Mouse (Mus musculus) B cell, adult 2 months (primary cell): ENCODE measurements around the gene Unc5b.
"Not testable (repeated sequence)": the region's sequence is repeated elsewhere in the genome, so short reads cannot be mapped to it uniquely, and the experiment has no call there.

Source experiments
- DNase-seq, 2 experiments: peaks; one replicate each; pipeline ENCODE4 v3.0.0; 2022

Gene Unc5b

DNA sequence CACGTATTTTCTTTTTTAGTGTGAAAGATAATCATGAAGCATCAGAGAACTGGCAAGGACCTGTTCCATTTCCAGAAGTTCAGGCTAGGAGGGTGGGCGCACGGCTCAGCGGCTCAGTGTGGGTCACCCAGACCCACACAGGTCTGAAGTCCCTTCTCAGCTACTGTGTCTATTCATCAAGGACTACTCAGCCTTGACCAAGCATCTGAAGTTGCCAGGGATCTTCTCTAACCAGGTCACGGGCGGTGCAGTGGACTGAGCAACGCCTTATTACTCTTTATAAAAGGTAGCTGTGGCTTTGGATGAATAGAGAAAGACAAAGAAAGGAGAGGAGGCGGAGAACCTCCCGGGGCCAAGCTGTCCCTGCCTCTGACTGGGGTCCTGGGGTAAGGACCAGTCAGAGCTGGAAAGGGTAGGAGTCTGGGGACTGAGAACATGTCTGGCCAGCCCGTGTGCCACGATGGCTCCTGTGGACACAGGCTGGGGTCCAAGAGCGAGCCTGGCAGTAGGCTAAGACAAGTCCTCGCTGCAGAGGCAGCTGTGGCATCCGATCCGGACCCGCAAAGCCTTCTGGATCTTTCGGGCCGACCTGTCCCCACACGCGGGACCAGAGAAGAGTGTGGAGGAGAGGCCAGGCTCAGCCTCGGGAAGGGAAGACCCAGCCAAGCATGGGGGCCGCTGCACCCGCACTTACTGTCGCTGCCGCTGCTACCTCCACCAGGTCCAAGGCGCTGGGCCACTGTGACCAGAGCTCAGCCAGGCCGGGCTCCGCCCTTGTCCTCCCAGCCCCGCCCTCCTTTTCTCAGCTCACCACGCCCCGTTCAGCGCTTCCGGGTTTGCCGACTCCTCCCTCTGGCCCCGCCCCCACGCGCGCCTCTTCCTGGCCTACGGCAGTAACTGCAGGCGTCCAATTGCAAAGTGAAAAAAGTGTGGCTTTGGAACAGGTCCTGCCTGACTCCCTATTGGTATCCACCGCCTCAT lies 79.1 kb downstream of the Unc5b start, which contains the start of gene Slc29a3:
Slc29a3 (minus strand) TSS at position 755 of the 981 bp plus-strand sequence.
- DNase-seq = peak; percentile 99

DNA sequence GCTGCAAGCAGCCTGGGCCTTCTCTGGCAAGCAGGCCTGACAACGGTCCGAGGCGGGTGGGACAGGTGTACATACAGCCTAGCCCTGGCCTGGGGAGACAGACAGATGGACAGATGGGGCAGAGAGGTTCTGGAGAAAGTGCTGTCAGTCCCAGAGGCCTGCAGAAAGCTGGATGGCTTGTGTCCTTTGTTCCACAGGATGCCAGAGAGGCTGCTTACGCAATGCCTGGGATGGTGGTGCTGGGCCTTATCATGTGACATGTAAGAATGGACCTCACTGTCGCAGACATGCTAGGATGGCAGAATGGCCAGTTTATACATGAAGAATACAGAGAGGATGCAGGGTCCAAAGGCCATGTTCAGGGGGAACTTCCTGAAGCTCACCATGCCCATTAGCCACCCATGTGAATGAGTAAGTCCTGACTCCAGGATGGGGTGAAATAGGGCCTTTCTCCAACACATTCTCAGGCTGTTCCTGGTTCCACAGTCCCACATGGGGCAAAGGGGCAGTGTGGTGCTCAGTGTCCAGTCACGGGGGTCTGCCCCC lies 83.6 kb downstream of the Unc5b start:
- no peak for DNase-seq

DNA sequence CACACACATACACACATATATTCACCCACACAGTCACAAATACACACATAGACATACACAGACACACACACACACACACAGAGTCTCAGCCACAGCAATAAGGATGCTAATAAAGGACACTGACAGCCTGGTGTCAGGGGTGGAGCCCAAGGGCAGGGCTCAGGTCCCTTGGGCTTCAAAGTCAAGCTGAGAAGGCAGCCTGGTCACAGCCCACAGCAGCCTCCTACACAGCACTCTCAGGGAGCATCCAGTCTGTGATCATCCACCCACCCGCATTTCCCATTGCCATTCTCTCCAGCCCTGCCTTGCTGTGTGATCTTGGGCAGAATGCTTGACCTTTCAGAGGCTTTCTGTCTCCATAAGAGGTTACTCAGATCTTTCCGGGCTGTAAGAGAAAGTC lies 84.9 kb downstream of the Unc5b start:
- DNase-seq = peak; percentile 49 to 51

DNA sequence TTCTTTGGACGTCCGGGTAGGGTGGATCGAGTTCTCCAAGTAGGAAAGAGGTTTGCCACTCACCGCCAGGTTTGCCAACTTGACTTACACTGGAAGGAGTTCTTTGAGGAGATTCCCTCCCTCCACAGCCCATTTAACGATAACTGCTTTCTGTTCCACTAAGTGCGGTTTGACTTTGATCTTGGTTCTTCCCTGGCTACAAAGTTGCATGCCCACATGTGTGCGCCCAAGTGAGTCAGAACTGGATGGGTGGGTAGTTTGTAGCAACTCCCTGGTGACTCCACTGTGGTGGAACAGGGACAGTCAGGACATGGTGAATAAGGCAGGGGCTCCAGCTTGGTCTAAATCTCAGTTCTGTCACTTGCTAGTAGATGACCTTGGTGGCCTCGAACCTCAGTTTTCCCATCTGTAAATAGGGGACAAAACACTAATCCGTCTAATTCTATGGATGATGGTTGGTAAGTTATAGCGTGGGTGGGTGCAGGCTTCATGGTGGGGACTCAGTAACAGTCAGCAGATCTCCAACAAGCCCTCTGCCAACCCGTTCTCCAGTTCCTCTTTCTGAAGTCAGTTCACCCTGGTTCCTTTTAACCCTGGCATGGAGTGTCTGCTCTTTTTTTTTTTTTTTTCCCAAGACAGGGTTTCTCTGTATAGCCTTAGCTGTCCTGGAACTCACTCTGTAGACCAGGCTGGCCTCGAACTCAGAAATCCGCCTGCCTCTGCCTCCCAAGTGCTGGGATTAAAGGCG lies 86.7 kb downstream of the Unc5b start:
- DNase-seq = peak; percentile 59 to 64

DNA sequence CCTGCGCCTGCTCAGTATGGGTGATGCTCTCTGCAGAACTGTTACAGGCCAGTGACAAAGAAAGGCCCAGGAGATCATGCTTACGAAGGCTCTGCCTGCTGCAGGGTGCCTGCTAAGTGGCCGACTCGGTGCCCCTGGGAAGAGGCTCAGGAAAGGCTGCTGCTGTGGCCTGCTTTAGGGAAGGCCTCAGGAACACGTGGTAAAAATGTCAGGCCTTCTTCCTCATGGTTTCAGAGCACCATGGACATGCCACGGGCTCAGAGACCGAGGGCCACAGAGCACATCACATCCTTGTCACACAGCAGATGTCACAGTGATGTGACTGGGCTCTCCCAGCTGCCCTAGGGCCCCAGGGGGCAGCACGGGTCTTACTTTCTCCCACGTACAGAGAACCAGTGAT lies 87.7 kb downstream of the Unc5b start:
- DNase-seq = no peak

DNA sequence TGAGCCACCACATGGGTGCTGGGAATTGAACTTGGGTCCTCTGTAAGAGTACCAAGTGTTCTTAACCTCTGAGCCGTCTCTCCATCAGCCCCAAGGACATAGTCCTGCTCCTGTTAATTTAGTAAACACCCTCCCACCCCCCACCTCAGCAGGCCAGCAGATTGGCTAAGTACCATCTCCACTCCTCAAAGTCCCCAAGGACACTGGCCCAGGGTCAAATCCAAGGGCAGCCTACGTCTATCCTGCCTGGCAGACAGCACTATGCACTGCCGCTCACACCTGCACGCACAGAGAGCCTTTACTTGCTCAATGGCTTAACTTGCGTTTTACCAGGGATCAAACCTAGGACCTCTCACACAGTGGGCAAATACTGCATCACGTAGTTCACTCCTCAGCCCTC lies 88.4 kb downstream of the Unc5b start:
- DNase-seq = no peak

DNA sequence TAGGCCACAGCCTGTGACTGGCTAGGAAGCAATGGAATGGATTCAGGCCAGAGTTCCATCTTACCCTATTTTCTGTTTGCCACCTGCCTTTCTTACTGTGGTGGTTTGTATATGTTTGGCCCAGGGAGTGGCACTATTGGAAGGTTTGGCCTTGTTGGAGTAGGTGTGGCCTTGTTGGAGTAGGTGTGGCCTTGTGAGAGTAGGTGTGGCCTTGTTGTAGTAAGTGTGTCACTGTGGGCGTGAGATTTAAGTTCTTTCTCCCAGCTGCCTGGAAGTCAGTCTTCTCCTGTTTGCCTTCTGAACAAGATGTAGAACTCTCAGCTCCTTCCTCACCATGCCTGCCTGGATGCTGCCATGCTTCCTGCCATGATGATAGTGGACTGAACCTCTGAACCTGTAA lies 89.1 kb downstream of the Unc5b start:
- DNase-seq = not testable (repeated sequence)

DNA sequence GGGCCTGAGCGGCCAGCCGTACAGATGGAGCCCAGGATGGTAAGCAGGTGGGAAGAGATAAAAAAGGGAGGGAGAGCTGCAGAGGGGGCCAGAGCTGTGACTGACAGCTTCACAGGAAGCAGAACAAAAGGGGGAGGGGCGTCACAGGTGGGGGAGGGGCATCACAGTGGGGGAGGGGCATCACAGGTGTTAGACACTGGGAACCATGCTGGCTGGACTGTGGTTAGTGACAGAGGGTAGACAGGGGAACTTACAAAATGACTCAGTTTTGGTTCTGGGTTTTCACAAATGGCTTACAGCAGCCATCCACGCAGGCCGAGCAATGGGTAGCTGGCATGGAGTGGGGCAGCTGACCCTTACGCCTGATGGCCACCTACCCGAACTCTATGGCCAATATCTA lies 89.9 kb downstream of the Unc5b start:
- DNase-seq = peak; percentile 29 to 42

DNA sequence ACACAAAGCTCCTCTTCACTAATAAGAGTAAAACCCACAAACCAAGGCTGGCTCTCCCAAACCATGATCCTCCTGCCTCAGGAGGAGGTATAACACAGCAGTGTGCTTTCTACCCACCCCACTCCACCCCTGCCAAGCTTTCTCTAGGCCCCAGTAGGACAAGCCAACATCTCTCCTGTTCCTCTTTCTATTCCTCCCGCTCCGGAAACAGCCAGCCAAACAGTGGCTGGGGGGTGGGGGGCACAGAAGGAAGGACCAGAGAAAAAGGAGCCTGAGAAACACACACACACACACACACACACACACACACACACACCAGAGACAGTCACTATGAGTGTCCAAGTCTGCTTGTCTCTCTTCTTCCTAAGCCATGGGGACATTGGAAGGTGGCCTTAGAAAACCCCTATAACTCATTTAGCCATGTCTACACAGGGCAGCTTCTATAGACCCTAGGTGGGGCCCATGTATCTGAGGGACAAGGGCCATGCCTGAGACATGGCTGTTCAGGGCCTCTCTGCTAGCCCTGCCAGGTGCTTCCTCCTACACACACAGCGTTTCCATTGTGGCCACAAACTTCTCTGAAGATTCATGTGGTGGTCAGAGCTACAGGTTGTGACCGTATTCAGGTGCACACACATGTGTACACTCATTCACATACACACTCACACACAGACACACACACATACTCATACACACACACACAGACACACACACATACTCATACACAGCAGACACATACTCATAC lies 91.6 kb downstream of the Unc5b start:
- DNase-seq = peak; percentile 17 to 20

DNA sequence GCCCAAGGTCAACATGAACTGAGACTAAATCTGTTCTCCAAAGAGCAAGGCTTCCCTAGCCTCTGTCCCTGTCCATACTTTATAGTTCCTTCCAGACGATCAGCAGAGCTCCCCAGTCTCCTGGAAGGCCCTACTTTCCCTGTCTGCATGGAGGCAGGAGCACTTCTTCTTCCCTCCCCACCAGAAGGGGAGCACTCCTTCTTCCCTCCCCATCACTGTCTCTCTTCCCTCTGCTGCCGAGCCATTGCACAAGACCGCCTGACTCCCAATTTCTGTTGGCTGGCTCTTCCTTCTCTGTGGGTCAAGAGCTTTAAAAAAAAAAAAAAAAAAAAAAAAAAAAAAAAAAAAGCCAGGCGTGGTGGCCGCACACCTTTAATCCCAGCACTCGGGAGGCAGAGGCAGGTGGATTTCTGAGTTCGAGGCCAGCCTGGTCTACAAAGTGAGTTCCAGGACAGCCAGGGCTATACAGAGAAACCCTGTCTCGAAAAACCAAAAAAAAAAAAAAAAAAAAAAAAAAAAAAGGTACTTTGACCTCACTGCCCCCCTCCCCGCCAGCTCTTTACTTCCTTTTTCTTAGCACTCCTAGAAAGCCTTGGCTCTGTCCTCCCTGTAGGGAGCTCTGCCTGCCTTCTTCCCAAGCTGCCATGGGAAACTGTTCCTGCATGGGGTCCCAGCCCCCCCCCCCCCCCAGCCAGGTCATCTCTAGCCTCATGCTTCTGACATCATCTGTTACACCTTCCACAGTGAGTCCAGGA lies 93.3 kb downstream of the Unc5b start:
- no peak for DNase-seq

DNA sequence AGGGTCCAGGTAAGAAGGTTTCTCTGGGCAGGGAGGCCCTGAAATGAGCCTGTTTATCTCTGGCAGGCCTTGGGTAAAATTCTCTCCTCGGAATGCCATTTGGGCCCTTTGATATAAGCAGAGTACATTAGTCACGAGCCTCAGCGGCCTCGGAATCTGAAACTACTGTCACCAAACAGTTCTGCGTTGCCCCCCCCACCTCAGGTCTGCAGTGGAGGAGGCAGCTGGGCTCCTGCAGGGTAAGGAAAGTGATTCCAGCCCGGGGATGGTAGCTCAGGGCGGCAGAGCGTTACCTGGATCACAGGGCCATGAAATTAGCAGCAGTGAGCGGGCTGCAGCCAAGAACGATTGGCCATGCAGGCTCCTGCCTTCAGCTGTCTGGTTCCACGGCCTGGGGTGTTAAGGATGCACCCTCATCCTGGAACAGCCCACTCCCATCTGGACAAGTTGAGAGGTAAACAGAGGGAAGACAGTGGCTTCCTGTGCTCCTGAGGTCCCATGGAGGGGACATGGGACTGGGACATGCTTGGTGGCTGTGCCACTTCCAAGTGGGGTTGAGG lies 94.1 kb downstream of the Unc5b start:
- no peak for DNase-seq

DNA sequence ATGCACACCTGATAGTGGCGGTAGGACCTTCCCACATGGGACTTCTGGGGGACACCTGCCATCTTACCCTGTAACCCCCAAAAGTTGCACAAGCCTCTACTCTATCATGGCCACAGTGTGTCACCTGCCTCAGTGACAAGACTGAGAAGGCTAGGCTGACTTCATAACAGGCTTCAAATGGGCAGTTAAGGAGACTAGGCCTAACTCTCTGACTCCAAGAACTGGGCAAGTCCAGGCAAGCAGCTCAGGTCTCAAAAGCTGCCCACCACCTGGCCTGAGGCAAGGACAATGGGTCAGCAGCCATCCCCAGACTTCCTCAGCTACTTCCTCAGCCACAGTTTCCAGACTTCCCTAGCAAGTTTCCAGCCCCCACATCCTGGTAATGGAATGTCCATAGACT lies 95.6 kb downstream of the Unc5b start:
- no peak for DNase-seq

DNA sequence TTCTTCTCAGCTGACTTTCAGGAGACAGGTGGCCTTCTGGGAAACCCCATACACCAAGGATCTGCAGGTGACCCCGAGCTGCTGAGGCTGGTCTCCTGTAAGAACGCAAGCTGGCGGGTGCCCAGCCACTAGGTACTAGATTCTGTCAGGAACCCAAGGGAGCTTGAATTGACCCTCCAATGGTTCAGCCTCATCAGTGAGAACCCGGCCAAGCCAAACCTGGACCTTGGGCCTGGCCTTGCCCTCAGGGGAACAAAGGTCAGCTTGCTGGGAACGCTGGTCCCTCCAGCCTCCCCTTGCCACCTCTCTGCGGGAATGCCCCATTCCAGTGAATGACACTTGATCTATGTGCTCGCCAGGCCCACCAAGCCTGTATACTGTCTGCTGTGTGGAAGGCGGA lies 97.9 kb downstream of the Unc5b start:
- DNase-seq = no peak

DNA sequence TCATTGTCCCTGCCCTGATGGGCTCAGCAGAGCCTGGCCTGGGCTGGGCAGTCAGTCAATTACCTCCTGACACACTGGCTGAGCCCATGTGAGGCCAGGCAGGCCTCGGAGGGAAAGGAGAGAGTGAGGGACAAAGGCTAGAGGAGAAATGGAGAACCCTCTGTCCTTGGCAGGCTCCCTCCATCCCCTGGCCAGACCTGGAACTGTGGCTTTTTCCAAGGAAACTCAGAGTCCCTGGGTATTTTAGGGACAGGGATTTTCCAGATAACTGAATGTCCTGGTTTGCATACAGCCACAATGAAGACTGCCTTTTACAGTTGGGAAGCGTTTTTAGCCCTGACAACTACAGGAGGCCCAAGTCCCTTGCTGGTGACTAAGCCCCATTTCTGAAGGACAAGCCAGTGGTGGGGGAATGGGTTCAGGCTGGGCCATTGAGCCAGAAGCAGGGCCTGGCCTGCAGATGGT lies 99.0 kb downstream of the Unc5b start:
- DNase-seq = no peak

DNA sequence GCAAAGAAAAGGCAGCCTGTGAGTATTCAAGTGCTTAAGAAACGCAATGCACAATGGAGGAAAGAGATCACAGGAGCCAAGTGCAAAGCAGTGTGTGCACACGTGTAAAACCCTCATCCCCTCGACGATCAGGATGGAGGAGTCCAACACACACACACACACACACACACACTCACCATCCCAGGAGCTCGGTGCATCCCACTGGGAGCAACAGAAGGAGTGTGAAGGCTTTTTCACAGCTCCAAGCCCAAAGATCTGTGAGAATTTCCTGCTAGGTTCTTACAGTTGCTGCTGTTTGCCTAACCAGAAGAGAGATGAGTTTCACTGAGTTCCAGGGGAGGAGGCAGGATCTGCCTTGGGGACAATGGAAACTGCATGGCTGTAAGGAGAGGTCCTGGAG lies 99.6 kb downstream of the Unc5b start:
- no peak for DNase-seq

DNA sequence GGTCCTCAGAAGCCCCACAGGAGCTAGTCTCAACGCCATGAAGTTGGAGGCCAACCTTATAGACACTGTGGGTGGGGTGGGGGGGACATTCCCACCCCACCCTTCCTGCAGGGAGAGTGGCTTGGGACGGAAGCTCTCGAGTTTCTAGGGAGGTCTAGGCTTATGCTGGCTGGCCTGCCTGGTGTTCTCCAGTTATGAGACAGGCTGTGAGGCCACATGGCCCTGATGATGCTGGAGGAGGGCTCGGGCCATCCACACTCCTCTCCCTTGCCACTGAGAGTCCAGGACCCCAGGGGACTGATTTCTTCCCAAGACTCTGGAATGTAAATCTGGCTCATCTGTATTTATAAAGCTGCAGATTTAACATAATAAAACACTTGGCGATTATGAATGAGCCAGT lies 104.1 kb downstream of the Unc5b start:
- no peak for DNase-seq

DNA sequence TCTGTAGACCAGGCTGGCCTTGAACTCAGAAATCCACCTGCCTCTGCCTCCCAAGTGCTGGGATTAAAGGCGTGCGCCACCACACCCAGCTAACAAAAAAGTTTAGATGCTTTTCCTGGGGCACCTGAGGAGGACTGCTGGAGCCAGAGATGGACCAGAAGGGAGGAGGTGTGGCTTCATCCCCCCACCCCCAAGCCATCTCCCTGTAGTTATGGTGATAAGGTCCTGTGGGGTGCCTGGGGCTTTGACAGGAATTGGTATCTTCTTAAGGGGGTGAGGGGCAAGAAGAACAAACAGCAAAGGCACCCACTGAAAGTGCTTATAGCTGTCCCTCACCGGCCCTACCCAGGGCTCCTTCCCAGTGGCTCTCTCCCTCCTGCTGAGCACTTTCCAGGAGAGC lies 104.5 kb downstream of the Unc5b start:
- DNase-seq = no peak

DNA sequence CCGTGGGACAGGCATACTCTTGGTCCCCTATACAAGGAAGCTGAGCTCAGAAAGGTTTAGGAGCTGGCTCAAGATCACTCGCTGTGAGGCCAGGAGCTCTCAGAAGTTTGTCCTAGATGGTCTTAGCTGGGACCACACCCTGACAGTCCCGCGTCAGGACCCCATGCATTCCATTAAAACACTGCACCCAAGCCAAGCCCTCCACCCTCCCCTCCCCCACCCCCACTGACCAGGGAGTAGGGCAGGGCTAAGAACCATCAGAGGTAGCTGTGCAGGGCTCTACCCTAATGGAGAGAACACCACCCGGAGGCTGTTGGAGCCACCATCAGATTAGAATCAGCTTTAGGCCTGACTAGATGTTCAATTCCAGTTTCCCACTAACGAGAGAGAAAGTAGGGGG lies 106.9 kb downstream of the Unc5b start:
- DNase-seq = no peak

DNA sequence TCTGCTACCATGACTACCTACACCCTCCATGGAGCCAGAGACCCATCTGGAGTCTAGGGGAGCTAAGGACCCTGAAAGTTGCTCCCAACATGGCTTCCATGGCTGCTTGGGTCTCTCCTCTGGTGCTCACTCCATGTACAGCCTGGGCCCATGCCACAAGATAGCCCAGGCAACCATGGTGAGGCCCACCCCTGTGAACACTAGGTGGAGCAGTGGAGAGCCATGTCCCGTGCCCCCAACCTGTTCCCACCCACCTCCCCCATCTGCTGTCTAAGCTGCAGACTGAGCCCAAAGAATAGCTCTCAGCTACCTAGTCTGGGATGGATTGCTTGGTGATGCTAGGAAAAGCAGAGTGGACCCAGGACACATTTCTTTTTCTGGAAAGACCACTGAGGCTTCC lies 108.0 kb downstream of the Unc5b start:
- peak; percentile 37 to 46 for DNase-seq

DNA sequence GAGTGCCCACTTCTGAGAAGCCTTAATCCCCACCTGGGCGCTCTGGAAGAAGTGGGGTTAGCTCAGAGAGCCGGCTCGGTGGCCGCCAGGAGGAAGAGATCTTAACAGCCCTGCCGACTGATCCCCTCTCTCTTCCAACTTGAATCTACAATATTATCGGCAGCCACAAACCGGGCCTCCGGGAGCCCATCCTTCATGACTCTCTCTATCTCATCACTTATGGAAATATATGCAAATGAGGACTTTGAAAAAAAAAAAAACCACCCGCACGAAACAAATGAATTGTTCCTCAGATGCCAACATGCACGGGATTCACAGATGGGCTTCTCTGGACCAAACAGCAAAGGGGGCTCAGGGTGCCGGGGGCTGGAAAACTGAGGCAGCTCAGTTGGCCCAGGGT lies 109.7 kb downstream of the Unc5b start:
- no peak for DNase-seq

DNA sequence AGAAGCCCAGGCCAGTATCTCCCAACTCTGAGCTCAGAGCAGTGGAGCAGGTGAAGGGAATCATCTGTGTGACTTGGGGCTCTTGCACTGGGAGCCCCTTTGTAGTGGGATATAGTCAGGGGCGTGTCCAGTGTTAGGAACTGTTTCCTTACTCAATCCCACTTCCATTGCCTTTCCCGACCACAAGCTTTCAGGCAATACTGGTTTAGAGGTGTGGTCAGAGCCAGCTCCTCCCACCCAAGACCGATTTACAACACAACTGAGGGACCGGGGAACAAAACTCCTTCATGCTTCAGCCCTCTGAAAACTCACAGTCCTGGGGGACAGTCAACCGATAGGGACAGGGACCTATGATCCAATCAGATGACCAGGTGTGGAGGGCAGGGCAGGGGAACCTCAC lies 110.9 kb downstream of the Unc5b start:
- no peak for DNase-seq

DNA sequence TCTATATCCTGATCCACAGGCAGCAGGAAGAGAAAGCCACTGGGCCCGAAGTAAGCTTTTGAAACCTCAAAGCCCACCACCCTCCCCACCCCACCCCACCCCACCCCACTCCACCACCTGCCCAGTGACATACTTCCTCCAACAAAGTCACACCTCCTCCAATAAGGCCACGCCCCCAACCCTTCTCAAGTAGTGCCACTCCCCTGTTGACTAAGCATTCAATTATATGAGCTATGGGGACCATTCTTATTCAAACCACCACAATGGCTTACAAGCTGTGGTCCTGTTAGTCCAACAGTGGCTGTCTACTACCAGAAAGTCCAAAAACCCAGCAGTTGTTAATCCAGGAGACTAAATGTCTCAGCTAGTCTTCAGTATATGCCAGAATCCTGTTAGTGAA lies 112.9 kb downstream of the Unc5b start:
- DNase-seq = no peak
